Comparison of ENCODE assay signal across 20 mouse cellular contexts in genomic region chr15:4042423-4042822, GRCm38 (mm10). TPM values are rescaled to one million over a fixed set of nuclear protein-coding genes. Genes with fewer than 3 reads are reported as not detected.
A peak's percentile ranks its signal among the peaks of the same experiment; 100 is the strongest.
DNase-seq lines count a peak whose midpoint lies in the region; ATAC-seq lines count a peak whose summit lies in the region.
"Had no signal": no experiment of that assay in that cellular context is flagged by ENCODE, and none has a peak within 500 bp of the region (broad histone marks: within the 10 kb centered on the region; RNA-seq: fewer than 3 reads in every experiment).

No protein-coding gene starts in this region.

- no peaks in the 10 kb centered on the region for H3K27me3 ChIP-seq in heart, embryonic 11.5 days (ENCODE audit: control insufficient read depth, insufficient read depth, low read length)
- no peaks in the 10 kb centered on the region for H3K27me3 ChIP-seq in midbrain, embryonic 13.5 days
- H3K27me3 ChIP-seq: embryonic facial prominence, embryonic 15.5 days; heart, embryonic 13.5 days; hindbrain, embryonic 15.5 days; kidney, embryonic 15.5 days; limb, embryonic 13.5 days; liver, embryonic 12.5 days; neural tube, embryonic 13.5 days had no signal

- peaks cover 19% of the 10 kb centered on the region for H3K36me3 ChIP-seq in heart, embryonic 11.5 days (ENCODE audit: control insufficient read depth, insufficient read depth, low read length)
- H3K36me3 ChIP-seq in midbrain, embryonic 13.5 days, result peaks cover 34% of the 10 kb centered on the region

- H3K9ac ChIP-seq in heart, embryonic 11.5 days (ENCODE audit: low read depth, low read length), result no peak overlapping the region
- no peak overlapping the region for H3K9ac ChIP-seq in midbrain, embryonic 13.5 days (replicated peaks)
- H3K9ac ChIP-seq: embryonic facial prominence, embryonic 15.5 days; heart, embryonic 13.5 days; hindbrain, embryonic 15.5 days; kidney, embryonic 15.5 days; limb, embryonic 13.5 days; liver, embryonic 12.5 days; neural tube, embryonic 13.5 days had no signal

- no peak overlapping the region for H3K4me2 ChIP-seq in heart, embryonic 11.5 days
- H3K4me2 ChIP-seq in midbrain, embryonic 13.5 days (replicated peaks), result no peak overlapping the region
- H3K4me2 ChIP-seq: embryonic facial prominence, embryonic 15.5 days; hindbrain, embryonic 15.5 days; liver, embryonic 12.5 days; neural tube, embryonic 13.5 days had no signal

- ATAC-seq in heart, embryonic 11.5 days (replicated peaks; ENCODE audit: insufficient number of reproducible peaks, low FRiP score, low TSS enrichment), result no peak
- peak; percentile 20 for ATAC-seq in activated CD4-positive, CD25-positive, alpha-beta regulatory T cell, adult 4 months
- peak; percentile 65 for ATAC-seq in megakaryocyte, adult 5-6 weeks (ENCODE audit: poor library complexity, severe bottlenecking)
- ATAC-seq in erythroid progenitor cell, adult 5-6 weeks (replicated peaks; ENCODE audit: low FRiP score, poor library complexity, severe bottlenecking), result no peak
- no peak for ATAC-seq in midbrain, embryonic 13.5 days
- ATAC-seq: intestine, postnatal 0 days; liver, embryonic 12.5 days had no signal

- H3K4me3 ChIP-seq in heart, embryonic 11.5 days (ENCODE audit: low read depth, low read length), result no peak overlapping the region
- no peak overlapping the region for H3K4me3 ChIP-seq in midbrain, embryonic 13.5 days (replicated peaks)
- H3K4me3 ChIP-seq: embryonic facial prominence, embryonic 15.5 days; heart, embryonic 13.5 days; hindbrain, embryonic 15.5 days; kidney, embryonic 15.5 days; limb, embryonic 13.5 days; liver, embryonic 12.5 days; neural tube, embryonic 13.5 days had no signal

- no peaks in the 10 kb centered on the region for H3K4me1 ChIP-seq in heart, embryonic 11.5 days (ENCODE audit: control insufficient read depth, insufficient read depth, low read length)
- H3K4me1 ChIP-seq in midbrain, embryonic 13.5 days (replicated peaks), result no peaks in the 10 kb centered on the region
- H3K4me1 ChIP-seq: embryonic facial prominence, embryonic 15.5 days; hindbrain, embryonic 15.5 days; limb, embryonic 13.5 days; liver, embryonic 12.5 days; neural tube, embryonic 13.5 days had no signal

- WGBS in heart, embryonic 11.5 days (ENCODE audit: insufficient replicate concordance), result 40% methylated on average over 3 of the region's 3 CpGs
- WGBS in midbrain, embryonic 13.5 days, result 65% methylated on average over 3 of the region's 3 CpGs

- H3K27ac ChIP-seq in heart, embryonic 11.5 days (ENCODE audit: low read depth, low read length), result no peak overlapping the region
- no peak overlapping the region for H3K27ac ChIP-seq in midbrain, embryonic 13.5 days
- H3K27ac ChIP-seq: embryonic facial prominence, embryonic 15.5 days; heart, embryonic 13.5 days; hindbrain, embryonic 15.5 days; kidney, embryonic 15.5 days; limb, embryonic 13.5 days; liver, embryonic 12.5 days; neural tube, embryonic 13.5 days had no signal

- H3K9me3 ChIP-seq in heart, embryonic 11.5 days (replicated peaks; ENCODE audit: control insufficient read depth, low read length), result no peaks in the 10 kb centered on the region
- no peaks in the 10 kb centered on the region for H3K9me3 ChIP-seq in midbrain, embryonic 13.5 days
- H3K9me3 ChIP-seq: embryonic facial prominence, embryonic 15.5 days; heart, embryonic 13.5 days; hindbrain, embryonic 15.5 days; kidney, embryonic 15.5 days; limb, embryonic 13.5 days; liver, embryonic 12.5 days; neural tube, embryonic 13.5 days had no signal

- DNase-seq in heart, adult 11 months, result peak; percentile 87
- peak; percentile 75 for DNase-seq in A20 (ENCODE audit: low read depth, low spot score)
- DNase-seq: cerebellum, adult 9-10 months; gastrocnemius, adult 2 months; layer of hippocampus, adult 9-11 months; lung, adult 18-20 months; right cerebral cortex, adult 18-20 months had no signal

RNA-seq across cellular contexts. Expression of gene Oxct1, which starts 16.2 kb away (rescaled TPM):
- 272 and 282 TPM in 2 replicates for polyA plus RNA-seq in heart, embryonic 11.5 days (2014; fragmentation: Nextera tagmentation; extraction: Ambion mirVana)
- polyA plus RNA-seq in activated CD4-positive, CD25-positive, alpha-beta regulatory T cell, adult 4 months (2017; shearing (Covaris generic)), result 10 to 100 TPM; 76.3 to 80.9 TPM
- total RNA-seq in megakaryocyte, adult 5-6 weeks (2015), result 43.5 and 48.2 TPM in 2 replicates
- total RNA-seq in megakaryocyte, adult 5-6 weeks (2017), result 176 and 187 TPM in 2 replicates
- 12.6 and 13.4 TPM in 2 replicates for total RNA-seq in erythroid progenitor cell, adult 5-6 weeks (2015; ENCODE audit: low replicate concordance)
- total RNA-seq in erythroid progenitor cell, adult 5-6 weeks (2017; ENCODE audit: low replicate concordance), result 26.7 and 27.3 TPM in 2 replicates
- 211 and 247 TPM in 2 replicates for polyA plus RNA-seq in midbrain, embryonic 13.5 days (2015; fragmentation: Nextera tagmentation; extraction: Ambion mirVana)

RNA-seq across cellular contexts. Expression of gene AW549877, which starts 46.9 kb away (rescaled TPM):
- polyA plus RNA-seq in heart, embryonic 11.5 days (2014; fragmentation: Nextera tagmentation; extraction: Ambion mirVana), result 36.7 and 43.2 TPM in 2 replicates
- 10 to 100 TPM; 26.7 to 29.1 TPM for polyA plus RNA-seq in activated CD4-positive, CD25-positive, alpha-beta regulatory T cell, adult 4 months (2017; shearing (Covaris generic))
- 37.9 and 39.1 TPM in 2 replicates for total RNA-seq in megakaryocyte, adult 5-6 weeks (2015)
- total RNA-seq in megakaryocyte, adult 5-6 weeks (2017), result 11.5 and 14.6 TPM in 2 replicates
- total RNA-seq in erythroid progenitor cell, adult 5-6 weeks (2015; ENCODE audit: low replicate concordance), result 18.7 and 25.2 TPM in 2 replicates
- total RNA-seq in erythroid progenitor cell, adult 5-6 weeks (2017; ENCODE audit: low replicate concordance), result 6.9 and 8.3 TPM in 2 replicates
- 42.1 and 47.1 TPM in 2 replicates for polyA plus RNA-seq in midbrain, embryonic 13.5 days (2015; fragmentation: Nextera tagmentation; extraction: Ambion mirVana)

Comparison
In these comparisons a context has a peak if more than half of its experiments do, and no peak if none do; other contexts are left out.
1. ATAC-seq: peak in activated CD4-positive, CD25-positive, alpha-beta regulatory T cell, adult 4 months (single experiment) and megakaryocyte, adult 5-6 weeks (single experiment); none in heart, embryonic 11.5 days (single experiment), erythroid progenitor cell, adult 5-6 weeks (single experiment) and midbrain, embryonic 13.5 days (single experiment).